ENCODE assay signal across 20 mouse cellular contexts in genomic region chr13:53903626-53904025, GRCm38 (mm10).
DNase-seq lines count a peak whose midpoint lies in the region; ATAC-seq lines count a peak whose summit lies in the region.
"Had no signal": no experiment of that assay in that cellular context is flagged by ENCODE, and none has a peak within 500 bp of the region (broad histone marks: within the 10 kb centered on the region; RNA-seq: fewer than 3 reads in every experiment).

No protein-coding gene starts in this region.

- H3K9ac ChIP-seq in neural tube, embryonic 11.5 days (ENCODE audit: low read length): no peak overlapping the region
- no peak overlapping the region for H3K9ac ChIP-seq in neural tube, embryonic 15.5 days (replicated peaks)
- no peak overlapping the region for H3K9ac ChIP-seq in forebrain, embryonic 16.5 days (replicated peaks; ENCODE audit: low read depth, low read length)
- H3K9ac ChIP-seq in midbrain, embryonic 14.5 days (replicated peaks; ENCODE audit: low read length): no peak overlapping the region
- H3K9ac ChIP-seq: embryonic facial prominence, embryonic 12.5 days; liver, embryonic 13.5 days; lung, embryonic 15.5 days had no signal

- no peaks in the 10 kb centered on the region for H3K36me3 ChIP-seq in neural tube, embryonic 11.5 days (ENCODE audit: control insufficient read depth, insufficient read depth, low read length)
- H3K36me3 ChIP-seq in neural tube, embryonic 15.5 days: no peaks in the 10 kb centered on the region
- no peaks in the 10 kb centered on the region for H3K36me3 ChIP-seq in forebrain, embryonic 16.5 days (ENCODE audit: control insufficient read depth, insufficient read depth)
- H3K36me3 ChIP-seq in midbrain, embryonic 14.5 days (ENCODE audit: control insufficient read depth, insufficient read depth, low read length): no peaks in the 10 kb centered on the region
- H3K36me3 ChIP-seq: embryonic facial prominence, embryonic 12.5 days; liver, embryonic 13.5 days; lung, embryonic 15.5 days had no signal

- H3K9me3 ChIP-seq in neural tube, embryonic 11.5 days (ENCODE audit: control insufficient read depth, low read length): no peaks in the 10 kb centered on the region
- H3K9me3 ChIP-seq in neural tube, embryonic 15.5 days (replicated peaks): no peaks in the 10 kb centered on the region
- H3K9me3 ChIP-seq in forebrain, embryonic 16.5 days (ENCODE audit: control insufficient read depth, low read length): no peaks in the 10 kb centered on the region
- H3K9me3 ChIP-seq in midbrain, embryonic 14.5 days (ENCODE audit: control insufficient read depth, low read length): no peaks in the 10 kb centered on the region
- H3K9me3 ChIP-seq: embryonic facial prominence, embryonic 12.5 days; liver, embryonic 13.5 days; lung, embryonic 15.5 days had no signal

- H3K4me3 ChIP-seq in neural tube, embryonic 11.5 days (ENCODE audit: low read depth, low read length): no peak overlapping the region
- H3K4me3 ChIP-seq in neural tube, embryonic 15.5 days (replicated peaks): no peak overlapping the region
- no peak overlapping the region for H3K4me3 ChIP-seq in forebrain, embryonic 16.5 days (replicated peaks; ENCODE audit: low read length)
- no peak overlapping the region for H3K4me3 ChIP-seq in midbrain, embryonic 14.5 days (replicated peaks; ENCODE audit: low read depth, low read length)
- H3K4me3 ChIP-seq: embryonic facial prominence, embryonic 12.5 days; liver, embryonic 13.5 days; lung, embryonic 15.5 days had no signal

- DNase-seq in heart, adult 11 months: peak; percentile 44
- DNase-seq in heart, postnatal 14 days: no peak
- DNase-seq in neural tube, embryonic 11.5 days (ENCODE audit: low spot score): peak; percentile 12
- peak; percentile 26 for DNase-seq in midbrain, embryonic 14.5 days
- no peak for DNase-seq in thymus, postnatal 25 days
- DNase-seq: adrenal gland, postnatal 36 days; cerebellum, postnatal 14 days; gastrocnemius, postnatal 10 days; kidney, adult 11 months; kidney, postnatal 14 days; liver, embryonic 13.5 days; thymus, postnatal 4 days had no signal

- no peak overlapping the region for H3K27ac ChIP-seq in neural tube, embryonic 11.5 days (ENCODE audit: low read depth, low read length)
- no peak overlapping the region for H3K27ac ChIP-seq in neural tube, embryonic 15.5 days (replicated peaks)
- no peak overlapping the region for H3K27ac ChIP-seq in forebrain, embryonic 16.5 days (ENCODE audit: low read length)
- no peak overlapping the region for H3K27ac ChIP-seq in midbrain, embryonic 14.5 days (replicated peaks; ENCODE audit: low read depth, low read length)
- H3K27ac ChIP-seq: embryonic facial prominence, embryonic 12.5 days; liver, embryonic 13.5 days; lung, embryonic 15.5 days; macrophage had no signal

- no peak overlapping the region for H3K4me2 ChIP-seq in neural tube, embryonic 11.5 days (ENCODE audit: low read depth)
- H3K4me2 ChIP-seq in neural tube, embryonic 15.5 days: no peak overlapping the region
- no peak overlapping the region for H3K4me2 ChIP-seq in forebrain, embryonic 16.5 days (ENCODE audit: low read length)
- no peak overlapping the region for H3K4me2 ChIP-seq in midbrain, embryonic 14.5 days (ENCODE audit: low read length)
- H3K4me2 ChIP-seq: embryonic facial prominence, embryonic 12.5 days; liver, embryonic 13.5 days; lung, embryonic 15.5 days had no signal

- ATAC-seq in neural tube, embryonic 11.5 days (ENCODE audit: insufficient read depth, low FRiP score, low TSS enrichment): no peak
- no peak for ATAC-seq in neural tube, embryonic 15.5 days (ENCODE audit: low FRiP score)
- ATAC-seq in forebrain, embryonic 16.5 days: 0 out of 2 replicates have a peak, but pooled peaks have one; percentile 31
- no peak for ATAC-seq in midbrain, embryonic 14.5 days (ENCODE audit: low FRiP score, low TSS enrichment)
- ATAC-seq in granulocyte monocyte progenitor cell, adult 5-6 weeks (replicated peaks; ENCODE audit: poor library complexity, severe bottlenecking): no peak
- ATAC-seq: activated CD4-positive, CD25-positive, alpha-beta regulatory T cell, adult 4 months; Patski had no signal

- intact Hi-C loops in heart, postnatal 14 days (cut with DNase I): no loop called here

- no peaks in the 10 kb centered on the region for H3K4me1 ChIP-seq in neural tube, embryonic 11.5 days (ENCODE audit: control insufficient read depth, insufficient read depth, low read length)
- H3K4me1 ChIP-seq in neural tube, embryonic 15.5 days: peaks cover 4% of the 10 kb centered on the region
- H3K4me1 ChIP-seq in forebrain, embryonic 16.5 days (replicated peaks; ENCODE audit: control insufficient read depth, insufficient read depth, low read length): peaks cover 6% of the 10 kb centered on the region; the same call in 1 of the 2 replicates
- H3K4me1 ChIP-seq in midbrain, embryonic 14.5 days (ENCODE audit: control insufficient read depth, insufficient read depth, low read length): peaks cover 4% of the 10 kb centered on the region; the same call in 1 of the 2 replicates
- H3K4me1 ChIP-seq: embryonic facial prominence, embryonic 12.5 days; liver, embryonic 13.5 days; lung, embryonic 15.5 days had no signal

- WGBS in neural tube, embryonic 11.5 days: 57% methylated on average over 7 of the region's 7 CpGs
- 33% methylated on average over 7 of the region's 7 CpGs for WGBS in neural tube, embryonic 15.5 days
- WGBS in forebrain, embryonic 16.5 days: 26% methylated on average over 7 of the region's 7 CpGs
- 26% methylated on average over 7 of the region's 7 CpGs for WGBS in midbrain, embryonic 14.5 days

- H3K27me3 ChIP-seq in neural tube, embryonic 11.5 days (ENCODE audit: control insufficient read depth, insufficient read depth, low read length): no peaks in the 10 kb centered on the region
- no peaks in the 10 kb centered on the region for H3K27me3 ChIP-seq in neural tube, embryonic 15.5 days (replicated peaks)
- no peaks in the 10 kb centered on the region for H3K27me3 ChIP-seq in forebrain, embryonic 16.5 days (replicated peaks; ENCODE audit: control insufficient read depth, insufficient read depth, low read length)
- no peaks in the 10 kb centered on the region for H3K27me3 ChIP-seq in midbrain, embryonic 14.5 days (ENCODE audit: control insufficient read depth, insufficient read depth, low read length)
- H3K27me3 ChIP-seq: embryonic facial prominence, embryonic 12.5 days; liver, embryonic 13.5 days; lung, embryonic 15.5 days had no signal

Comparison
In these comparisons a context has a peak if more than half of its experiments do, and no peak if none do; other contexts are left out.
1. DNase-seq: peak in heart, adult 11 months (single experiment), neural tube, embryonic 11.5 days (single experiment) and midbrain, embryonic 14.5 days (single experiment); none in heart, postnatal 14 days (0 of 2) and thymus, postnatal 25 days (single experiment).